Mouse (Mus musculus): ENCODE results near the gene Erc2. TPM values are rescaled to one million over a fixed set of nuclear protein-coding genes. Genes with fewer than 3 reads are reported as not detected.

The Erc2 gene
- polyA plus RNA-seq, 2 experiments = 0.52 to 0.99 TPM

DNA sequence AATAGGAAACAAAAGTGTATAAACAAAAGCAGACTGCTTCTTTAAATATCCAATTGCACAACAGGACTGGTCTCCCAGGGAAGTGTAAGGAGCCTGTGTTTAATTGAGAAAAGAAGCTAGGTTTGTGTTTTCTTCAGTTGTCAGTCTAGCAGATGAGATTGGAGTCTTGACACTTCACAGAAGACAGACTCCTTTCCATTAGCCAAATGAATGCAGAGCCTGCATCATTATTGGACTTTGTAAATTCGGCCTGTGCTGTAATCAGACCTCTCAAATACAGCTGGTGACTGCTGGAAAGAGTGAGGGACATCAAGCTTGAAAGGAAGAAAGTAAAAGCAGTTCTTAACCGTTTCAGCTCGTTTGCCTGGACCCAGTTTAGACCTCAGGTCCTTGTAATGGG is 376.3 kb downstream of the Erc2 start:
- no peak overlapping the region for H3K27ac ChIP-seq
- no peaks in the 10 kb centered on the region for H3K4me1 ChIP-seq (replicated peaks; ENCODE audit: control insufficient read depth in 2 of 2, insufficient read depth in 2 of 2, low read length in 1 of 2)
- no peak for DNase-seq (ENCODE audit: low read depth in 3 of 3, low spot score in 3 of 3)
- H3K27me3 ChIP-seq (ENCODE audit: control insufficient read depth, insufficient read depth, low read length) = no peaks in the 10 kb centered on the region
- ATAC-seq (ENCODE audit: insufficient read depth) = no peak
- H3K4me2 ChIP-seq (ENCODE audit: low read depth) = no peak overlapping the region
- no peaks in the 10 kb centered on the region for H3K36me3 ChIP-seq (replicated peaks; ENCODE audit: control insufficient read depth, insufficient read depth, low read depth)
- TF ChIP-seq CTCF (IDR thresholded peaks at IDR 0.05; ENCODE audit: low read depth) (no peak), EP300 (IDR thresholded peaks at IDR 0.05; ENCODE audit: low read depth) (no peak)
- no peaks in the 10 kb centered on the region for H3K9me3 ChIP-seq (ENCODE audit: control insufficient read depth, low read length)
- H3K9ac ChIP-seq (replicated peaks) = no peak overlapping the region
- 29% methylated on average over 3 of the region's 3 CpGs for WGBS (ENCODE audit: insufficient replicate concordance)
- H3K4me3 ChIP-seq (ENCODE audit: insufficient read depth in 1 of 2, low read depth in 2 of 2, low read length in 2 of 2) = no peak overlapping the region

- H3K4me2 ChIP-seq (ENCODE audit: low read depth) = no peak overlapping the region
- H3K9me3 ChIP-seq (ENCODE audit: control insufficient read depth, low read length) = no peaks in the 10 kb centered on the region
- no peak overlapping the region for H3K9ac ChIP-seq (replicated peaks)
- no peaks in the 10 kb centered on the region for H3K4me1 ChIP-seq (replicated peaks; ENCODE audit: control insufficient read depth in 2 of 2, insufficient read depth in 2 of 2, low read length in 1 of 2)
- no peaks in the 10 kb centered on the region for H3K27me3 ChIP-seq (ENCODE audit: control insufficient read depth, insufficient read depth, low read length)
- H3K4me3 ChIP-seq (ENCODE audit: insufficient read depth in 1 of 2, low read depth in 2 of 2, low read length in 2 of 2) = no peak overlapping the region
- TF ChIP-seq EP300 (IDR thresholded peaks at IDR 0.05; ENCODE audit: low read depth) (no peak), CTCF (IDR thresholded peaks at IDR 0.05; ENCODE audit: low read depth) (0 out of 2 replicates have a peak, but pooled peaks have one; percentile 15)
- H3K27ac ChIP-seq = no peak overlapping the region
- no peak for ATAC-seq (ENCODE audit: insufficient read depth)
- whole genome bisulfite sequencing (ENCODE audit: insufficient replicate concordance) = 31% methylated on average over 4 of the region's 4 CpGs
- DNase-seq (ENCODE audit: low read depth in 3 of 3, low spot score in 3 of 3) = no peak
- H3K36me3 ChIP-seq (replicated peaks; ENCODE audit: control insufficient read depth, insufficient read depth, low read depth) = no peaks in the 10 kb centered on the region
Observed at GRCm38 (mm10) chr14:28004023-28004422, 381.8 kb downstream of the Erc2 start.

- DNase-seq (ENCODE audit: low read depth in 3 of 3, low spot score in 3 of 3) (no peak), ATAC-seq (ENCODE audit: insufficient read depth) (no peak)
- WGBS (ENCODE audit: insufficient replicate concordance) = 64% methylated on average over 10 of the region's 10 CpGs
- H3K36me3 ChIP-seq (replicated peaks; ENCODE audit: control insufficient read depth, insufficient read depth, low read depth) = no peaks in the 10 kb centered on the region
- no peaks in the 10 kb centered on the region for H3K27me3 ChIP-seq (ENCODE audit: control insufficient read depth, insufficient read depth, low read length)
- no peak overlapping the region for H3K9ac ChIP-seq (replicated peaks)
- H3K4me2 ChIP-seq (ENCODE audit: low read depth) = no peak overlapping the region
- H3K9me3 ChIP-seq (ENCODE audit: control insufficient read depth, low read length) = no peaks in the 10 kb centered on the region
- no peak overlapping the region for H3K27ac ChIP-seq
- TF ChIP-seq CTCF (IDR thresholded peaks at IDR 0.05; ENCODE audit: low read depth) (no peak), EP300 (IDR thresholded peaks at IDR 0.05; ENCODE audit: low read depth) (no peak)
- no peaks in the 10 kb centered on the region for H3K4me1 ChIP-seq (replicated peaks; ENCODE audit: control insufficient read depth in 2 of 2, insufficient read depth in 2 of 2, low read length in 1 of 2)
- H3K4me3 ChIP-seq (ENCODE audit: insufficient read depth in 1 of 2, low read depth in 2 of 2, low read length in 2 of 2) = no peak overlapping the region
Observed at GRCm38 (mm10) chr14:28010536-28011280, 388.5 kb downstream of the Erc2 start.

- no peak overlapping the region for H3K9ac ChIP-seq (replicated peaks)
- no peak for TF ChIP-seq EP300 (IDR thresholded peaks at IDR 0.05; ENCODE audit: low read depth)
- TF ChIP-seq CTCF (IDR thresholded peaks at IDR 0.05; ENCODE audit: low read depth) = no peak
- H3K27ac ChIP-seq = no peak overlapping the region
- ATAC-seq (ENCODE audit: insufficient read depth) (no peak), DNase-seq (ENCODE audit: low read depth in 3 of 3, low spot score in 3 of 3) (no peak)
- H3K4me2 ChIP-seq (ENCODE audit: low read depth) = no peak overlapping the region
- H3K36me3 ChIP-seq (replicated peaks; ENCODE audit: control insufficient read depth, insufficient read depth, low read depth) = no peaks in the 10 kb centered on the region
- H3K27me3 ChIP-seq (ENCODE audit: control insufficient read depth, insufficient read depth, low read length) = no peaks in the 10 kb centered on the region
- no peaks in the 10 kb centered on the region for H3K4me1 ChIP-seq (replicated peaks; ENCODE audit: control insufficient read depth in 2 of 2, insufficient read depth in 2 of 2, low read length in 1 of 2)
- no peaks in the 10 kb centered on the region for H3K9me3 ChIP-seq (ENCODE audit: control insufficient read depth, low read length)
- H3K4me3 ChIP-seq (ENCODE audit: insufficient read depth in 1 of 2, low read depth in 2 of 2, low read length in 2 of 2) = no peak overlapping the region
- WGBS (ENCODE audit: insufficient replicate concordance) = 61% methylated on average over 6 of the region's 6 CpGs
Observed at GRCm38 (mm10) chr14:28023199-28023598, 401.0 kb downstream of the Erc2 start.

DNA sequence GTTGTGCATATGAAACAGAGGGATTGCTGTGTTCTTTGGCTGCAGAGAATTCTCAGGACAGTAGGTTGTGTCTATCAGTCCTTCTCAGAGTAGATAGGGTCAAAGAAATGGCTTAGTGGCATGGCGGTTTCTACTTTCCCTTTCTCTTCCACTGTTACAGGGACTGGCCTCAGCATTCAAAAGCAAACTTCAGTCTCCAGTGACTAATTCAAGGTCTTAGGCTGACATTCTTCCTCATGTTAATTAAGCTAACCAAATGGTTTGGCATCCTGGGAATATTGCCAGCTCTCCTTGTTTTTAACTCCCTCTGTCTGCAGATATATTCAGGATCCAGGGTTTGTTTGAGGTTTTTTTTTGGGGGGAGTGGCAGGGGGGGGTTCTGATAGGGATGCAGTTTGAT is 408.6 kb downstream of the Erc2 start:
- no peak for DNase-seq (ENCODE audit: low read depth in 3 of 3, low spot score in 3 of 3)
- TF ChIP-seq CTCF (IDR thresholded peaks at IDR 0.05; ENCODE audit: low read depth) (no peak), EP300 (IDR thresholded peaks at IDR 0.05; ENCODE audit: low read depth) (no peak)
- Histone ChIP-seq H3K4me3 (ENCODE audit: insufficient read depth in 1 of 2, low read depth in 2 of 2, low read length in 2 of 2) (no peak overlapping the region), H3K27me3 (ENCODE audit: control insufficient read depth, insufficient read depth, low read length) (no peaks in the 10 kb centered on the region), H3K4me1 (replicated peaks; ENCODE audit: control insufficient read depth in 2 of 2, insufficient read depth in 2 of 2, low read length in 1 of 2) (no peaks in the 10 kb centered on the region), H3K9ac (replicated peaks) (no peak overlapping the region), H3K27ac (no peak overlapping the region), H3K9me3 (ENCODE audit: control insufficient read depth, low read length) (no peaks in the 10 kb centered on the region), H3K36me3 (replicated peaks; ENCODE audit: control insufficient read depth, insufficient read depth, low read depth) (no peaks in the 10 kb centered on the region), H3K4me2 (ENCODE audit: low read depth) (no peak overlapping the region)
- ATAC-seq (ENCODE audit: insufficient read depth) = no peak
- 47% methylated on average over 1 of the region's 1 CpGs for WGBS (ENCODE audit: insufficient replicate concordance)

All from liver, embryonic 14.5 days (tissue).